Mouse (Mus musculus) limb, embryonic 13.5 days (tissue): ENCODE results near the gene Plxdc2. TPM values are rescaled to one million over a fixed set of nuclear protein-coding genes. Genes with fewer than 3 reads are reported as not detected.

Source experiments
- ATAC-seq: fragments of 200-750 bp; cut with Nextera tagmentation; 2 replicates; pipeline ENCODE4 v1.8.0; 2017; ENCODE audit warnings: low read depth, moderate number of reproducible peaks, moderate TSS enrichment; ENCODE audit not compliant: low FRiP score
- H3K27ac ChIP-seq: fragments of 300-500 bp; sonication (generic); 2 replicates; pipeline ENCODE4 v1.5.1; 2015; ENCODE audit warnings: inconsistent platforms, mild to moderate bottlenecking, moderate library complexity
- H3K27me3 ChIP-seq: fragments of 300-500 bp; sonication (generic); 2 replicates; pipeline ENCODE4 v1.6.1; 2015; ENCODE audit warnings: mild to moderate bottlenecking, inconsistent platforms
- H3K36me3 ChIP-seq: fragments of 300-500 bp; sonication (generic); 2 replicates; pipeline ENCODE4 v1.6.1; 2015; ENCODE audit warnings: inconsistent platforms, mild to moderate bottlenecking, moderate library complexity
- H3K4me1 ChIP-seq: fragments of 300-500 bp; sonication (generic); 2 replicates; pipeline ENCODE4 v1.6.1; 2015; ENCODE audit warnings: inconsistent platforms
- H3K4me2 ChIP-seq: fragments of 300-500 bp; sonication (generic); replicated peaks from 2 replicates; pipeline ENCODE4 v1.6.1; 2015; ENCODE audit warnings: inconsistent platforms, mild to moderate bottlenecking, moderate library complexity
- H3K4me3 ChIP-seq: fragments of 300-500 bp; sonication (generic); 2 replicates; pipeline ENCODE4 v1.5.1; 2015; ENCODE audit warnings: moderate library complexity, mild to moderate bottlenecking, inconsistent platforms
- H3K9ac ChIP-seq: fragments of 300-500 bp; sonication (generic); 2 replicates; pipeline ENCODE4 v1.6.1; 2015; ENCODE audit warnings: mild to moderate bottlenecking, inconsistent platforms
- H3K9me3 ChIP-seq: fragments of 300-500 bp; sonication (generic); 2 replicates; pipeline ENCODE4 v1.6.1; 2016; ENCODE audit warnings: inconsistent platforms
- WGBS: fragments of 180-500 bp; shearing (Covaris S2); methylation state at CpG from one replicate; pipeline ENCODE4 v1.1.7; 2015; 5-methylcytosine and 5-hydroxymethylcytosine counted together
- polyA plus RNA-seq: library from polyadenylated mRNA; unstranded; fragments of >200 nt; fragmentation: Nextera tagmentation; extraction: Ambion mirVana; gene quantifications from 2 replicates; pipeline ENCODE4 v1.2.1, GENCODE M21; 2015

The Plxdc2 gene
- polyA plus RNA-seq, 1 experiment from 2014 or later, result 34.0 TPM

DNA sequence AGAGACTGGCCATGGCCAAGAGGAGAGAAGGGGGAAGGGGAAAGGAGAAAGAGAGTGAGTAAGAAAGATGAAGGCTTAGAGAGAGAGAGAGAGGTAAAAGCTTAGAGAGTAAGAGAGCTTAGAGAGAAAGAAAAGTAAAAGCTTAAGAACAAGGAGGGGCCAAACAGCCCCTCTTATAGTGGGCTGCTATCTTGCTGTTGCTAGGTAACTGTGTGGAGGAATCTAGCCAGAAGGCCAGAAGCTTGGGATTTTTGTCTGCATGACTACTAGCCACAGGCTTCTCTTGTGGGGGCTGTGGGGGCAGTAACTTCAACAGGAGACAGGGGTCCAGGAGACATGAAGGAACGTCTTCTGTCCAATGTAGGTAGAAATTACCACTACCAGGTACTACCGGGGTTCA, 162.0 kb downstream of the Plxdc2 start:
- H3K36me3 ChIP-seq, result no peaks in the 10 kb centered on the region
- no peaks in the 10 kb centered on the region for H3K9me3 ChIP-seq
- no peak overlapping the region for H3K4me2 ChIP-seq
- H3K4me1 ChIP-seq, result no peaks in the 10 kb centered on the region
- no peaks in the 10 kb centered on the region for H3K27me3 ChIP-seq
- WGBS, result 87% methylated on average over 2 of the region's 2 CpGs
- no peak overlapping the region for H3K27ac ChIP-seq
- ATAC-seq, result no peak
- H3K9ac ChIP-seq, result no peak overlapping the region
- no peak overlapping the region for H3K4me3 ChIP-seq

DNA sequence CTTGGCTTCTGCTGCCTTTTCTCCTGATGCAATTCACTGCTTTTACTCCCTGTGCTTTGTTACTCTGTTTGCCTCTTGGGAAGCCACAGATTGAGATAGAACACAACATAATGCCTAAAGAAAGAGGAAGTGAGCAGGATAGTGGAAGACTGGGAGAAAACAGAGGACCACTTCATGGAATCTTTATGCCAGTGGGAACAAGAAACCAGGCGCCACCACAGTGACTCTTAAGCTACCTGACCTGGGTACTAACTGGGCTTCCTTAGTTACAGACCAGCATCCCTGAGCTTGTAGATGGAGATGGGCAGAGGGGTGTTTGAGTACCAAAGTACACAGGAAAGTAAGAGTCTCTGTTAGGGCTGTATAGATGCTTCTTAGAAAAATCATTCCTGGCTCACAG, 167.3 kb downstream of the Plxdc2 start:
- no peak overlapping the region for H3K4me3 ChIP-seq
- no peak overlapping the region for H3K27ac ChIP-seq
- no peak overlapping the region for H3K4me2 ChIP-seq
- no peaks in the 10 kb centered on the region for H3K4me1 ChIP-seq
- no peaks in the 10 kb centered on the region for H3K36me3 ChIP-seq
- H3K27me3 ChIP-seq, result no peaks in the 10 kb centered on the region
- H3K9ac ChIP-seq, result no peak overlapping the region
- WGBS, result 80% methylated on average over 1 of the region's 1 CpGs
- no peak for ATAC-seq
- no peaks in the 10 kb centered on the region for H3K9me3 ChIP-seq

DNA sequence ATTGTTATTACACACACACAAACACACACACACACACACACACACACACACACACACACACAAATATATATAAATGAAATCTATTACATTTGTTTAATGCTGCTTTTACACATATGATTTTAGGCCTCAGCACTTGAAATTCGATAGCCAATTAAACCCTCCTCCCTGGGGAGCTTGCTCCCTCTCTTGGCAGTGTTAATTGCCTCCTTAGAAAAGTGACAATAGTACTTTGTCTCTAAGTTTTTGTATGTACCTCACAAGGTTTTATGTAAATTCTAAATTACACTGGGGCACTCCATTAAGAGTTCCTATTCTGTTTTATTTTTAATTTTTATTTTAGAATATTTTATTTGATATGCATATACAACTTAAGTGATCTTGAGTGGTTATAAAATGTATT, 176.1 kb downstream of the Plxdc2 start:
- 41% methylated on average over 1 of the region's 1 CpGs for WGBS
- no peak overlapping the region for H3K9ac ChIP-seq
- H3K4me3 ChIP-seq, result no peak overlapping the region
- H3K4me2 ChIP-seq, result no peak overlapping the region
- no peak for ATAC-seq
- no peaks in the 10 kb centered on the region for H3K27me3 ChIP-seq
- H3K9me3 ChIP-seq, result no peaks in the 10 kb centered on the region
- no peak overlapping the region for H3K27ac ChIP-seq
- H3K4me1 ChIP-seq, result no peaks in the 10 kb centered on the region
- no peaks in the 10 kb centered on the region for H3K36me3 ChIP-seq

DNA sequence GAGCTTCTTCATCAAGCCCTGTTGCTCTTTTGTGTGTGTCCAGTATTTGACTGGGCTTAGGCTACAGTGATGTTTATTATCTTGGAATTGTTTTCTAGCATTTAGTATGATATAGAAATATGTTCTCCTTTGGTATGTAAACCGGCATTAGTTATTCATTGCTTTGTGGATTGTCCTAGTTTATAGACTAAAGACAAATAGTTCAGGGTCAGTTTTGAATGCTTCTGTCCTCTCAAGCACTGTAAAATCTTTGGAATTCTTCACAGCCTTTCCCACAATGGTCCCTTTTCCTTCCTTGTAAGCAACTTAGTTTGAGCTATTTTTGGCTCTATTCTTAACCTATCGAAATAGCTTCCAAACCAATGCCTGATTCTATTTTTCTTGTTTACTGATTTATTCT, 178.5 kb downstream of the Plxdc2 start:
- H3K4me1 ChIP-seq, result no peaks in the 10 kb centered on the region
- WGBS, result 79% methylated on average over 2 of the region's 2 CpGs
- no peaks in the 10 kb centered on the region for H3K27me3 ChIP-seq
- no peaks in the 10 kb centered on the region for H3K9me3 ChIP-seq
- no peak overlapping the region for H3K27ac ChIP-seq
- no peaks in the 10 kb centered on the region for H3K36me3 ChIP-seq
- no peak for ATAC-seq
- H3K4me2 ChIP-seq, result no peak overlapping the region
- H3K4me3 ChIP-seq, result no peak overlapping the region
- no peak overlapping the region for H3K9ac ChIP-seq

DNA sequence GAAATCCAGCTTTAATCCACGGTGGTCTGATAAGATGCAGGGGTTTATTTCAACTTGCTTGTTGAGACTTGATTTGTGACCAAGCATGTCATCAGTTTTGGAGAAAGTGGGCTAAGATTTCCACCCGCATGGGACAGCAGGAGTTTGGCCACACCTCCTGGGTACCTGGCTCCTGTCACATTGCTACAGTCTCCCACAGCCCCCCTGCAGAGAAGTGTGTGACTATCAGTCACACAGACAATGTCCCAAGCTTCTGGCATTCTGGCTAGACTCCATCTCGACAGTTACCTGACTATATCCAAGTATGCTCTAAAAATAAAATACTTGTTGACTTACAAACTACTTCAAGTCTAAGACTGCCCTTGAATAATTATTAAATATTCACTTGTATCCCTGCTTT, 185.1 kb downstream of the Plxdc2 start:
- Histone ChIP-seq H3K4me2 (no peak overlapping the region), H3K36me3 (no peaks in the 10 kb centered on the region), H3K27me3 (no peaks in the 10 kb centered on the region), H3K9me3 (no peaks in the 10 kb centered on the region), H3K9ac (no peak overlapping the region), H3K27ac (no peak overlapping the region), H3K4me3 (no peak overlapping the region), H3K4me1 (no peaks in the 10 kb centered on the region)
- no peak for ATAC-seq
- WGBS, result 62% methylated on average over 3 of the region's 3 CpGs

DNA sequence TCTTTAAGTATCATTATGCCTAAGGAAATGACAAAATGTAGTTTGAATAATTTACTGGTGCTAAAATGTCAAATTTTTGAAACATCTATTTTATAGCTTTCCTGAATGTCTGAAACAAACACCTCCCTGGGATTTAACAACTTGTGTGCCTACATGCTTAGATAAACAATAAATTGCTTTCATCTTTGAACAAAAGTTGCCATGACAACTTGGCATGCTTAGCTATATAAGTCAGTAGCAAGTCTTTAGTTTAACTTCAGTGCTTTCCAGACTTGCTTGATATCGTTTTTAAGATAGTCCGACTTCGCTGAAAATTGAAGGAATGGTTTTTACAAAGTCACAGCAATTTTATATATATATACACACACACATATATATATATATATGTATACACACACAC, 189.1 kb downstream of the Plxdc2 start:
- no peak overlapping the region for H3K27ac ChIP-seq
- ATAC-seq, result no peak
- H3K36me3 ChIP-seq, result no peaks in the 10 kb centered on the region

DNA sequence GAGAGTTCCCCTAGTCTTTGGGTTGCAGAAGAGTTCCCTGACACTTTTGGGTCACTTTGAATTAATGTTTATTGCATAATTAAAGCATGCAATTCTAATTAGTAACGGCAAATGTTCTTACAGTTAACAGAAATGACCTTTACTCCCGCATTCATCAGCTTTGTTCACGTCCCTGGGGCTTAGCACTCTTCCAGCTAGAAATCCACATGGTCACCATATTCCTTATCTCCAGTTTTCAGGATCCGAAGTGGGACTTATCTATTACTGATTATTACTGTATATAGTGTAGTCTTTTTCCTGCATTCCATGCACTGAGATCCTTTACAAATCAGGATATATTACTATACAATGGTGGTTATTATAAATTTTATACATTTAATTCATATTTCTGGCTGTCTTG, 203.2 kb downstream of the Plxdc2 start:
- ATAC-seq, result no peak
- no peaks in the 10 kb centered on the region for H3K9me3 ChIP-seq
- no peak overlapping the region for H3K4me2 ChIP-seq
- WGBS, result 34% methylated on average over 4 of the region's 4 CpGs
- H3K4me3 ChIP-seq, result no peak overlapping the region
- no peak overlapping the region for H3K9ac ChIP-seq
- no peaks in the 10 kb centered on the region for H3K27me3 ChIP-seq
- no peak overlapping the region for H3K27ac ChIP-seq
- H3K4me1 ChIP-seq, result no peaks in the 10 kb centered on the region
- no peaks in the 10 kb centered on the region for H3K36me3 ChIP-seq

More for the DNA sequence above, 189.1 kb downstream of the Plxdc2 start:
- H3K4me2 ChIP-seq, result no peak overlapping the region
- no peak overlapping the region for H3K9ac ChIP-seq
- no peaks in the 10 kb centered on the region for H3K9me3 ChIP-seq
- no peaks in the 10 kb centered on the region for H3K4me1 ChIP-seq
- 80% methylated on average over 3 of the region's 3 CpGs for WGBS
- H3K27me3 ChIP-seq, result no peaks in the 10 kb centered on the region
- H3K4me3 ChIP-seq, result no peak overlapping the region

DNA sequence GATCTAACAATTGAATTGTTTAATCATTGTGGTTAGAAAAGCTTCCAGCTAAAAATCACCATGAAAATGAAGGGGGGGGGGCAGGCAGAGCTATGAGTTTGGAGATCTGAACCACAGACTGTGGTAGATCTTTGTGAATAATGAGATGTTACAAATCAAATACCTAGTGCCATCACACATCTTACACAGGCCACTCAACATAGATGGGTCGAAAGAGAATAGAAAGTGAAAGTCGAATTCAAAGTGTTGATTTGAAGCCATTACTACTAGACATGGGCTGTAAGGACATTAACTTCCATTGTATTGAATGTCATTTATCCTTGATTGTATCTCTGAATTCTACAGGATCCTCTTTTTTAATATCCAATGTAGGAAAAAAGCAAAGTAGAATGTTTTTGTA, 212.2 kb downstream of the Plxdc2 start:
- no peak overlapping the region for H3K27ac ChIP-seq
- 92% methylated on average over 2 of the region's 2 CpGs for WGBS
- H3K4me3 ChIP-seq, result no peak overlapping the region
- no peaks in the 10 kb centered on the region for H3K4me1 ChIP-seq
- no peaks in the 10 kb centered on the region for H3K27me3 ChIP-seq
- H3K9ac ChIP-seq, result no peak overlapping the region
- H3K4me2 ChIP-seq, result no peak overlapping the region
- H3K36me3 ChIP-seq, result no peaks in the 10 kb centered on the region
- ATAC-seq, result no peak
- H3K9me3 ChIP-seq, result no peaks in the 10 kb centered on the region

DNA sequence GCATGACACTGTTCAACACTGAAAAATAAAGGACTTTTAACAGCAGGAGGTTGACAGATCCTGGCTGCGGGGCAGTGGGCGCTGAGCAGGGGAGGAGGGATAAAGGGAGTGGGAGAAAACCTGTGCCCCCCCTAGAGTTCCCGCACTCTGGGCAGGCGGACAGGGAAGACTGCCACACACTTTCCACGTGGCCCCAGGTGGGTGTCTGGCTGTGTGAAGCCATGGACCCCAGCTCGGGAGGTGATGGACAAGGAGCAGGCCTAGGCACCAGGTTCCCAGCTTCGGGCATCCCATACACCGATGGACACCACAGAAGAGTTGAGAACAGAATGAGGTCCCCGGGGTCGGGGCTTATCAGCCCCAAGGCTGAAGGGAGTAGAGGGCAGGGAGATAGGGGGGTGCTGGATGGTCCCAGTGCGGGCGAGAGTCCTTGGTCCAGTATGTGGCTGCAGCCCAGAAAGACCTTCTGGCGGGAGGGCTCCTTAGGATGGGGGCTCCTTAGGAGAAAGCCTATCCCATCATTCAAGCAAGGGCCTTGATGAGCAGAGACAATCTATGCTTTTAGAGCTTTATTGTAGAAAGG, 215.2 kb downstream of the Plxdc2 start:
- no peak for ATAC-seq
- Histone ChIP-seq H3K27ac (no peak overlapping the region), H3K36me3 (no peaks in the 10 kb centered on the region), H3K4me2 (no peak overlapping the region), H3K4me1 (no peaks in the 10 kb centered on the region), H3K4me3 (no peak overlapping the region), H3K9ac (no peak overlapping the region), H3K9me3 (no peaks in the 10 kb centered on the region), H3K27me3 (no peaks in the 10 kb centered on the region)
- 85% methylated on average over 13 of the region's 13 CpGs for WGBS

DNA sequence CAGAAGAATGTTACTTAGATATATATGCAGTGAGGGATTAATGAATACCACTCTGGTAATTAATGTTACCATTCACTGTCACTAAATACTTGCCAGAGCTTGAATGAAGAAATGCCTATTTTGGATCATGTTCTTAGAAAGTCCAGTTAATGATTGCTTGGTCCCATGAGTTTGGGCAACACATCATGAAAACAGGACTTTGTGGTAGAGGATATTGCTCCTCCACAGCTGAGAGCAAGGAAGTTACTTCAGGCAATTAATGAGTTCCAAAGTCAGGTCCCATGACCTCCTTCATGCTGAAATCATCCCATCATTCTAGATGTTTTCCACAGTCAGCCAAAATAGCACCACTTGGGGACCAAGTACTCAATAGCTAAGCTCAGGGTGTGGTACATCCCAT, 220.5 kb downstream of the Plxdc2 start:
- ATAC-seq, result no peak
- H3K27ac ChIP-seq, result no peak overlapping the region
- no peak overlapping the region for H3K9ac ChIP-seq
- H3K4me1 ChIP-seq, result peaks cover 14% of the 10 kb centered on the region
- no peaks in the 10 kb centered on the region for H3K27me3 ChIP-seq
- no peaks in the 10 kb centered on the region for H3K9me3 ChIP-seq
- no peak overlapping the region for H3K4me2 ChIP-seq
- H3K36me3 ChIP-seq, result no peaks in the 10 kb centered on the region
- no peak overlapping the region for H3K4me3 ChIP-seq

DNA sequence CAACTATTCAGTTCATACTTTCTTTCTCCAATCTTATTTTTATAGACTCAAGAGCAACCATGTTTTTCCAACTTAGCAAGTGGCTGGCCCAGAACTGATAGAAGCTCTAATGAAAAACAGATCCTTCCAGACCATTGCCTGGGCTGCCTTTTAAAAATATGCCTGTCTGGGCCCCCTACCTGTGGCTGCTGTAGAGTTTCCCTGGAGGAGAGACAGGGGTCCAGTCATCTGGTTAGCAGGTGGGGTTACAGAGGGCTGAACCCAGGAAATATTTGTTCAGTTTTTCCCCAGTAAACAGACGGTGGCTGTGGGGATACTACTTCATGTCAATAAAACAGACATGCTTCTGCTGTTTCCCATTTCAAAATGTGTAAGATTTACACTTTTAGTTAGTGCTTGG, 222.0 kb downstream of the Plxdc2 start:
- Histone ChIP-seq H3K4me1 (peaks cover 14% of the 10 kb centered on the region), H3K9ac (no peak overlapping the region), H3K27me3 (no peaks in the 10 kb centered on the region), H3K4me3 (no peak overlapping the region), H3K4me2 (no peak overlapping the region), H3K36me3 (no peaks in the 10 kb centered on the region), H3K9me3 (no peaks in the 10 kb centered on the region), H3K27ac (peak overlapping the region; percentile 3; the same call in 1 of the 2 replicates)
- 5% methylated on average over 1 of the region's 1 CpGs for WGBS
- peak; percentile 80; the same call in 1 of the 2 replicates for ATAC-seq

DNA sequence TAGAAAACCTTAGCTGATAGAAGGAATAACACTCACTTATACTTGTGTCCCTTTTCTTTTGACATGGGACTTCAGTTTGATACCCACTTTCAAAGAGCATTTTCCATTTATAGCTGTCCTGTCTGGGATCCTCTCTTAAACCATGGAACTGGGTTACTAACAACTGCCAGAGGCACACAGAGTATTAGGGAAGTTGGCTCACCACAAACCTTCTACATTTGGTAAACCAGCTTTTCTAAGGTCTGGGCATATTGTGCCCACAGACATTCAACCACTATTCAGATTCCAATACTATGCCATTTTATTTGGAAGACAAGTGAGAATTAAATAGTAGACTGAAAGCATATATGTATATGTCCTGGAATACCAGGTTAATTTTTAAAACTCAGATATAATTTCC, 232.4 kb downstream of the Plxdc2 start:
- Histone ChIP-seq H3K4me1 (no peaks in the 10 kb centered on the region), H3K9ac (no peak overlapping the region), H3K9me3 (no peaks in the 10 kb centered on the region; the same call in 1 of the 2 replicates), H3K4me2 (no peak overlapping the region), H3K27ac (no peak overlapping the region), H3K27me3 (no peaks in the 10 kb centered on the region), H3K36me3 (no peaks in the 10 kb centered on the region), H3K4me3 (no peak overlapping the region)
- ATAC-seq, result no peak

DNA sequence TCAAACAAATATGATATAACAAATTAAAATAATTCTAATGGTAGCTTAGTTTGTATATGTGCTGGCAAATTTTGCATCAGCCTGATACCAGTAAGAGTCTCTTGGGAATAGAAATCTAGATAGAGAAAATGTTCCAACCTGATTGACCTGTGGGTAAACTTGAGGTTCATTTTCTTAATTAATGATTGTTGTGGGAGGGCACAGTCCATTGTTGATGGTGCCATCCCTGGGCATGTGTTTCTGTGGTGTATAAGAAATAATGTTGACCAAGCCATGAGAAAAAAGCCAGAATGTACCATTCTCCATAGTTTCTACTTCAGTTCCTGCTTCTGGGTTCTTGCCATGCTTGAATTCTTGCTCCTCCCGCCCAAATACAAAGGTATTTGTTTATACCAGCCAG, 239.3 kb downstream of the Plxdc2 start:
- H3K9ac ChIP-seq, result no peak overlapping the region
- no peaks in the 10 kb centered on the region for H3K9me3 ChIP-seq
- 79% methylated on average over 1 of the region's 1 CpGs for WGBS
- no peaks in the 10 kb centered on the region for H3K27me3 ChIP-seq
- no peak for ATAC-seq
- no peak overlapping the region for H3K27ac ChIP-seq
- H3K36me3 ChIP-seq, result no peaks in the 10 kb centered on the region
- no peaks in the 10 kb centered on the region for H3K4me1 ChIP-seq
- no peak overlapping the region for H3K4me2 ChIP-seq
- no peak overlapping the region for H3K4me3 ChIP-seq
